In the genomic region with DNA sequence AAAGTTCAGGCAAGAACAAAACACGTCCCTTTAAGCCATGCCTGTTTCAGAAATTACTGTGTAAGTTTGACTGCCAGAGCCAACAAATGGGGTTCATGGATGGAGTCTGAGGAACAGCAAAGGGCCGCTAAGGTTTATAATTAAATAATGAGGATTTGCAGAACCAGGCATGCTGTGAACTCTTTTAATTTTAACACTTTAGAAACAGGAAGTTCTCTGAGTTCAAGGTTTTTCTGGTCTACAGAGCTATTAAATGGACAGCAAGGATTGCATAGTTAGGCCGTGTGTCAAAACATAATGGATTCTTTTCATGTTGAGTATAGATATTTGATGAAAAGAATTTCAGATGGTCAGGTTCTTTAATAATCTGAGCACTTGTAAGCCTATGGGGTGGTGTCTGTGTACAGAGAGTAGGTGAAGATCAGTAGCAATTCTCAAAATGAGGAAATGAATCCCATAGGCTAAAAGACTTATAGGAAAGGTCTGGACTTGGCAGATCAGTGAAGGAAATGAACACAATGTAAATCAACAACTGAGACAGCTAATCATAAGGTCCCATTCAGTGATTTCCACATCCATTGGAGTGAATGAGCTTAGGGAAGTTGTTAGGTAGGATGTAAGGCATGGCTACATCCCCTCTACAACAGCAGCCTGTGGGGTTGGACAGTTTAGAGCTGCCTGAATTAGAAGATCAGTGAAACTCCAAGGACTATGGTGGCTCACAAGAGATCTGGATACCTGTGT, we compare ENCODE assay signal across 14 mouse cellular contexts. TPM values are rescaled to one million over a fixed set of nuclear protein-coding genes. Genes with fewer than 3 reads are reported as not detected.
"Had no signal": no experiment of that assay in that cellular context is flagged by ENCODE, and none has a peak within 500 bp of the region (broad histone marks: within the 10 kb centered on the region; RNA-seq: fewer than 3 reads in every experiment).

No protein-coding gene starts in this region.

RNA-seq across cellular contexts. Expression of gene Gm21761, which starts 4.3 kb away (rescaled TPM):
- total RNA-seq: neutrophil, adult 5-6 weeks had no signal
- polyA plus RNA-seq: neural tube, embryonic 13.5 days; neural tube, embryonic 14.5 days; neural tube, embryonic 15.5 days; small intestine, adult 2 months; spleen, adult 2 months; stomach, embryonic 14.5 days; stomach, embryonic 15.5 days; stomach, embryonic 16.5 days; stomach, postnatal 0 days; testis, adult 2 months; thymus, adult 2 months; thymus, postnatal 0 days; urinary bladder, adult 2 months had no signal

RNA-seq across cellular contexts. Expression of gene B020031M17Rik, which starts 25.8 kb away (rescaled TPM):
- total RNA-seq: neutrophil, adult 5-6 weeks had no signal
- polyA plus RNA-seq: neural tube, embryonic 13.5 days; neural tube, embryonic 14.5 days; neural tube, embryonic 15.5 days; small intestine, adult 2 months; stomach, embryonic 14.5 days; stomach, embryonic 15.5 days; stomach, embryonic 16.5 days; stomach, postnatal 0 days; testis, adult 2 months; thymus, adult 2 months; thymus, postnatal 0 days; urinary bladder, adult 2 months had no signal

RNA-seq across cellular contexts. Expression of gene Tcstv1, which starts 30.2 kb away (rescaled TPM):
- total RNA-seq: neutrophil, adult 5-6 weeks had no signal
- polyA plus RNA-seq: neural tube, embryonic 13.5 days; neural tube, embryonic 14.5 days; neural tube, embryonic 15.5 days; small intestine, adult 2 months; spleen, adult 2 months; stomach, embryonic 14.5 days; stomach, embryonic 15.5 days; stomach, embryonic 16.5 days; stomach, postnatal 0 days; testis, adult 2 months; thymus, adult 2 months; thymus, postnatal 0 days; urinary bladder, adult 2 months had no signal
